ENCODE assay signal across 9 mouse cellular contexts in genomic region chr1:152681676-152682367, GRCm38 (mm10).
A peak's percentile ranks its signal among the peaks of the same experiment; 100 is the strongest.
DNase-seq lines count a peak whose midpoint lies in the region; ATAC-seq lines count a peak whose summit lies in the region.
"Had no signal": no experiment of that assay in that cellular context is flagged by ENCODE, and none has a peak within 500 bp of the region (broad histone marks: within the 10 kb centered on the region; RNA-seq: fewer than 3 reads in every experiment).

No protein-coding gene starts in this region.

- H3K36me3 ChIP-seq in kidney, embryonic 16.5 days (ENCODE audit: insufficient read depth, low read length), result no peaks in the 10 kb centered on the region
- H3K36me3 ChIP-seq in heart, embryonic 15.5 days, result no peaks in the 10 kb centered on the region
- no peaks in the 10 kb centered on the region for H3K36me3 ChIP-seq in midbrain, embryonic 15.5 days (replicated peaks)
- H3K36me3 ChIP-seq in forebrain, embryonic 11.5 days (ENCODE audit: control insufficient read depth, insufficient read depth, low read length), result no peaks in the 10 kb centered on the region
- H3K36me3 ChIP-seq: midbrain, embryonic 10.5 days had no signal

- DNase-seq in kidney, adult 9 months, result peak; percentile 27
- DNase-seq in NIH3T3 (ENCODE audit: low read depth), result peak; percentile 76
- DNase-seq in lung, postnatal 25 days (ENCODE audit: low spot score), result peak; percentile 26
- DNase-seq in forebrain, embryonic 11.5 days (ENCODE audit: low spot score), result no peak
- DNase-seq: thymus, adult 2 months had no signal

- no peaks in the 10 kb centered on the region for H3K9me3 ChIP-seq in kidney, embryonic 16.5 days (ENCODE audit: low read length)
- H3K9me3 ChIP-seq in heart, embryonic 15.5 days (replicated peaks), result no peaks in the 10 kb centered on the region
- no peaks in the 10 kb centered on the region for H3K9me3 ChIP-seq in midbrain, embryonic 15.5 days
- H3K9me3 ChIP-seq in forebrain, embryonic 11.5 days (ENCODE audit: control insufficient read depth, low read length), result no peaks in the 10 kb centered on the region
- H3K9me3 ChIP-seq: midbrain, embryonic 10.5 days had no signal

- H3K4me2 ChIP-seq in kidney, embryonic 16.5 days (replicated peaks; ENCODE audit: low read depth, low read length), result no peak overlapping the region
- 0 out of 2 replicates have a peak overlapping the region, but pooled peaks have one; percentile 2 for H3K4me2 ChIP-seq in heart, embryonic 15.5 days
- H3K4me2 ChIP-seq in midbrain, embryonic 15.5 days, result no peak overlapping the region
- no peak overlapping the region for H3K4me2 ChIP-seq in forebrain, embryonic 11.5 days (ENCODE audit: low read depth, low read length, severe bottlenecking)

- no peaks in the 10 kb centered on the region for H3K27me3 ChIP-seq in kidney, embryonic 16.5 days (ENCODE audit: insufficient read depth, low read length)
- no peaks in the 10 kb centered on the region for H3K27me3 ChIP-seq in heart, embryonic 15.5 days
- no peaks in the 10 kb centered on the region for H3K27me3 ChIP-seq in midbrain, embryonic 15.5 days (replicated peaks)
- no peaks in the 10 kb centered on the region for H3K27me3 ChIP-seq in forebrain, embryonic 11.5 days (ENCODE audit: control insufficient read depth, insufficient read depth, low read length)

- peaks cover 43% of the 10 kb centered on the region for H3K4me1 ChIP-seq in kidney, embryonic 16.5 days (ENCODE audit: insufficient read depth, low read length)
- H3K4me1 ChIP-seq in heart, embryonic 15.5 days (replicated peaks), result peaks cover 70% of the 10 kb centered on the region
- no peaks in the 10 kb centered on the region; the same call in 1 of the 2 replicates for H3K4me1 ChIP-seq in midbrain, embryonic 15.5 days
- no peaks in the 10 kb centered on the region for H3K4me1 ChIP-seq in forebrain, embryonic 11.5 days (replicated peaks; ENCODE audit: control insufficient read depth, insufficient read depth, low read length)

- no peak overlapping the region for H3K9ac ChIP-seq in kidney, embryonic 16.5 days (replicated peaks; ENCODE audit: low read length)
- no peak overlapping the region for H3K9ac ChIP-seq in heart, embryonic 15.5 days
- H3K9ac ChIP-seq in midbrain, embryonic 15.5 days, result no peak overlapping the region
- no peak overlapping the region for H3K9ac ChIP-seq in forebrain, embryonic 11.5 days (ENCODE audit: low read length)

- no peak overlapping the region for H3K27ac ChIP-seq in kidney, embryonic 16.5 days (ENCODE audit: low read length)
- peak overlapping the region; percentile 81 for H3K27ac ChIP-seq in heart, embryonic 15.5 days
- H3K27ac ChIP-seq in midbrain, embryonic 15.5 days, result no peak overlapping the region
- no peak overlapping the region for H3K27ac ChIP-seq in forebrain, embryonic 11.5 days (ENCODE audit: low read depth, low read length)
- H3K27ac ChIP-seq: midbrain, embryonic 10.5 days had no signal

- ATAC-seq in kidney, embryonic 16.5 days (ENCODE audit: low FRiP score, low TSS enrichment), result no peak
- ATAC-seq in heart, embryonic 15.5 days (replicated peaks; ENCODE audit: insufficient number of reproducible peaks, insufficient read depth, low FRiP score, low read depth), result no peak
- no peak for ATAC-seq in midbrain, embryonic 15.5 days (replicated peaks)
- ATAC-seq in forebrain, embryonic 11.5 days (replicated peaks; ENCODE audit: low FRiP score), result no peak

- WGBS in kidney, embryonic 16.5 days, result 75% methylated on average over 6 of the region's 6 CpGs
- WGBS in heart, embryonic 15.5 days, result 45% methylated on average over 6 of the region's 6 CpGs
- WGBS in midbrain, embryonic 15.5 days, result 78% methylated on average over 6 of the region's 6 CpGs
- WGBS in forebrain, embryonic 11.5 days, result 78% methylated on average over 6 of the region's 6 CpGs

- H3K4me3 ChIP-seq in kidney, embryonic 16.5 days (ENCODE audit: low read length), result no peak overlapping the region
- no peak overlapping the region for H3K4me3 ChIP-seq in heart, embryonic 15.5 days
- H3K4me3 ChIP-seq in midbrain, embryonic 15.5 days, result no peak overlapping the region
- no peak overlapping the region for H3K4me3 ChIP-seq in forebrain, embryonic 11.5 days (ENCODE audit: low read depth, low read length)
- H3K4me3 ChIP-seq: midbrain, embryonic 10.5 days had no signal
